Comparison of ENCODE assay signal across 27 mouse cellular contexts in the genomic region with DNA sequence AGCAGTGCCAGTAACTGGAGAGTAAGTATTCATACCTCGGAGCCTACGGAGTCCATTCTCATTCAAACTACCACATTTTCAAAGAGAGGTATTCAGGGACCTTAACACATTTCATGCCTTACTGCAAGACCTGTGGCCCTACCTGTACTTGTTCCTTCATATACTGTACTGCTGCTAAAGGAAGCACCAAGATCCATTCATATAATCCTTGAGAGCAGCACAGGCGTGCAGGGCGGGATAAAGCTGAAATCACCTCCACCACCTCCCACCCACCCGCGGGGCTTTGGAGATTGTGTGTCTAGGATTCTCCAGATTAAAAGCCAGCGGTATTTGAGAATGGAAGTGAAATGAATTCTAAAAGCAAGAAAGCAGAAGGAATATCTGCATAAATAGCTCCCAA. TPM values are rescaled to one million over a fixed set of nuclear protein-coding genes. Genes with fewer than 3 reads are reported as not detected.
DNase-seq lines count a peak whose midpoint lies in the region; ATAC-seq and TF ChIP-seq lines count a peak whose summit lies in the region.
"Had no signal": no experiment of that assay in that cellular context is flagged by ENCODE, and none has a peak within 500 bp of the region (broad histone marks: within the 10 kb centered on the region; RNA-seq: fewer than 3 reads in every experiment).

No protein-coding gene starts in this region.

- TF ChIP-seq EP300 in liver, postnatal 0 days (IDR thresholded peaks at IDR 0.05; ENCODE audit: low read depth) = no peak
- no peak for TF ChIP-seq EP300 in ES-Bruce4 (IDR thresholded peaks at IDR 0.05; ENCODE audit: insufficient read depth, low read depth, low read length)

- no peaks in the 10 kb centered on the region for H3K27me3 ChIP-seq in liver, embryonic 12.5 days (replicated peaks)
- no peaks in the 10 kb centered on the region for H3K27me3 ChIP-seq in liver, postnatal 0 days (ENCODE audit: insufficient read depth, low read length)
- H3K27me3 ChIP-seq in E14TG2a.4 (ENCODE audit: insufficient read depth, low read length) = no peaks in the 10 kb centered on the region
- no peaks in the 10 kb centered on the region for H3K27me3 ChIP-seq in ES-Bruce4 (ENCODE audit: control insufficient read depth, insufficient read depth, low read length, poor library complexity, severe bottlenecking)
- no peaks in the 10 kb centered on the region for H3K27me3 ChIP-seq in midbrain, embryonic 15.5 days (replicated peaks)
- H3K27me3 ChIP-seq: embryonic facial prominence, embryonic 13.5 days; forebrain, embryonic 12.5 days; forebrain, embryonic 15.5 days; heart, embryonic 13.5 days; hindbrain, embryonic 12.5 days; hindbrain, embryonic 15.5 days had no signal

- 81% methylated on average over 7 of the region's 7 CpGs for WGBS in liver, embryonic 12.5 days (ENCODE audit: insufficient replicate concordance)
- 82% methylated on average over 7 of the region's 7 CpGs for WGBS in liver, postnatal 0 days (ENCODE audit: insufficient replicate concordance)
- WGBS in midbrain, embryonic 15.5 days = 86% methylated on average over 7 of the region's 7 CpGs

- DNase-seq in liver, postnatal 0 days = no peak
- peak; percentile 54 for DNase-seq in R1 (ENCODE audit: low read depth, low spot score)
- DNase-seq: adrenal gland, adult 2 months; adrenal gland, postnatal 14 days; cerebellum, adult 11 months; cerebellum, adult 9-11 months; cerebellum, postnatal 25 days; embryo, embryonic 11 days; gastrocnemius, adult 2 months; gastrocnemius, postnatal 14 days; heart, adult 18-20 months; heart, postnatal 14 days; heart, postnatal 4 days had no signal

- H3K36me3 ChIP-seq in liver, embryonic 12.5 days = no peaks in the 10 kb centered on the region
- H3K36me3 ChIP-seq in liver, postnatal 0 days (replicated peaks; ENCODE audit: insufficient read depth, low read length) = no peaks in the 10 kb centered on the region; the same call in 1 of the 2 replicates
- H3K36me3 ChIP-seq in E14TG2a.4 (ENCODE audit: insufficient read depth, low read length) (peaks cover 27% of the 10 kb centered on the region), ES-Bruce4 (ENCODE audit: control insufficient read depth, insufficient read depth, low read length, poor library complexity, severe bottlenecking) (peaks cover 6% of the 10 kb centered on the region)
- no peaks in the 10 kb centered on the region for H3K36me3 ChIP-seq in midbrain, embryonic 15.5 days (replicated peaks)
- H3K36me3 ChIP-seq: forebrain, embryonic 15.5 days; heart, embryonic 13.5 days; hindbrain, embryonic 15.5 days had no signal

- TF ChIP-seq POLR2A in ES-Bruce4 (IDR thresholded peaks at IDR 0.05; ENCODE audit: insufficient read depth, low read length) = no peak

- no peak overlapping the region for H3K4me2 ChIP-seq in liver, embryonic 12.5 days
- H3K4me2 ChIP-seq in liver, postnatal 0 days (ENCODE audit: low read depth, low read length) = no peak overlapping the region
- H3K4me2 ChIP-seq in midbrain, embryonic 15.5 days = no peak overlapping the region
- H3K4me2 ChIP-seq: embryonic facial prominence, embryonic 13.5 days; forebrain, embryonic 12.5 days; forebrain, embryonic 15.5 days; heart, embryonic 13.5 days; hindbrain, embryonic 12.5 days; hindbrain, embryonic 15.5 days had no signal

- H3K4me1 ChIP-seq in liver, embryonic 12.5 days = peaks cover 57% of the 10 kb centered on the region
- peaks cover 22% of the 10 kb centered on the region for H3K4me1 ChIP-seq in liver, postnatal 0 days (ENCODE audit: insufficient read depth)
- H3K4me1 ChIP-seq in E14TG2a.4 (replicated peaks; ENCODE audit: low read depth, low read length) (peaks cover 90% of the 10 kb centered on the region), ES-Bruce4 (ENCODE audit: control insufficient read depth, insufficient read depth, low read length) (peaks cover 6% of the 10 kb centered on the region)
- no peaks in the 10 kb centered on the region for H3K4me1 ChIP-seq in midbrain, embryonic 15.5 days
- H3K4me1 ChIP-seq: embryonic facial prominence, embryonic 13.5 days; forebrain, embryonic 15.5 days; hindbrain, embryonic 12.5 days; hindbrain, embryonic 15.5 days had no signal

- 0 out of 2 replicates have a peak overlapping the region, but pooled peaks have one; percentile 77 for H3K27ac ChIP-seq in liver, embryonic 12.5 days
- H3K27ac ChIP-seq in liver, postnatal 0 days (ENCODE audit: low read depth) = no peak overlapping the region
- peak overlapping the region; percentile 92 for H3K27ac ChIP-seq in ES-Bruce4 (ENCODE audit: insufficient read depth, low read length)
- no peak overlapping the region for H3K27ac ChIP-seq in midbrain, embryonic 15.5 days
- H3K27ac ChIP-seq: embryonic facial prominence, embryonic 10.5 days; embryonic facial prominence, embryonic 13.5 days; forebrain, embryonic 12.5 days; forebrain, embryonic 15.5 days; gastrocnemius, adult 2 months; heart, embryonic 13.5 days; hindbrain, embryonic 12.5 days; hindbrain, embryonic 15.5 days had no signal

- ATAC-seq in liver, embryonic 12.5 days = no peak
- no peak for ATAC-seq in liver, postnatal 0 days
- no peak for ATAC-seq in midbrain, embryonic 15.5 days (replicated peaks)
- ATAC-seq: CD4-positive, CD25-positive, alpha-beta regulatory T cell, adult 4 months; forebrain, embryonic 15.5 days; intestine, postnatal 0 days had no signal

- no peaks in the 10 kb centered on the region for H3K9me3 ChIP-seq in liver, embryonic 12.5 days (replicated peaks)
- no peaks in the 10 kb centered on the region for H3K9me3 ChIP-seq in liver, postnatal 0 days (ENCODE audit: low read length)
- H3K9me3 ChIP-seq in E14TG2a.4 (ENCODE audit: low read length) (no peaks in the 10 kb centered on the region), ES-Bruce4 (replicated peaks; ENCODE audit: control insufficient read depth, insufficient read depth, low read length, poor library complexity, severe bottlenecking) (no peaks in the 10 kb centered on the region)
- H3K9me3 ChIP-seq in midbrain, embryonic 15.5 days = no peaks in the 10 kb centered on the region
- H3K9me3 ChIP-seq: embryonic facial prominence, embryonic 10.5 days; embryonic facial prominence, embryonic 13.5 days; forebrain, embryonic 12.5 days; forebrain, embryonic 15.5 days; heart, embryonic 13.5 days; hindbrain, embryonic 12.5 days; hindbrain, embryonic 15.5 days had no signal

- H3K4me3 ChIP-seq in liver, embryonic 12.5 days = no peak overlapping the region
- H3K4me3 ChIP-seq in liver, postnatal 0 days (ENCODE audit: low read depth, low read length) = no peak overlapping the region
- peak overlapping the region; percentile 79; the same call in 1 of the 2 replicates for H3K4me3 ChIP-seq in E14TG2a.4 (replicated peaks; ENCODE audit: low read length)
- H3K4me3 ChIP-seq in ES-Bruce4 (ENCODE audit: low read depth, low read length) = no peak overlapping the region
- no peak overlapping the region for H3K4me3 ChIP-seq in midbrain, embryonic 15.5 days
- H3K4me3 ChIP-seq: embryonic facial prominence, embryonic 10.5 days; embryonic facial prominence, embryonic 13.5 days; erythroblast, embryonic 14.5 days; forebrain, embryonic 12.5 days; forebrain, embryonic 15.5 days; gastrocnemius, adult 2 months; heart, embryonic 13.5 days; hindbrain, embryonic 12.5 days; hindbrain, embryonic 15.5 days had no signal

- TF ChIP-seq CTCF in liver, postnatal 0 days (IDR thresholded peaks at IDR 0.05; ENCODE audit: low read depth) = no peak
- TF ChIP-seq CTCF in E14TG2a.4 (conservative IDR thresholded peaks at IDR 0.05; ENCODE audit: low read length) = no peak
- no peak for TF ChIP-seq CTCF in ES-Bruce4 (IDR thresholded peaks at IDR 0.05; ENCODE audit: low read depth, low read length)

- no peak overlapping the region for H3K9ac ChIP-seq in liver, embryonic 12.5 days
- H3K9ac ChIP-seq in liver, postnatal 0 days (replicated peaks) = no peak overlapping the region
- H3K9ac ChIP-seq in ES-Bruce4 (ENCODE audit: low read depth, poor library complexity, severe bottlenecking) = 0 out of 2 replicates have a peak overlapping the region, but pooled peaks have one; percentile 17
- no peak overlapping the region for H3K9ac ChIP-seq in midbrain, embryonic 15.5 days
- H3K9ac ChIP-seq: embryonic facial prominence, embryonic 13.5 days; forebrain, embryonic 12.5 days; forebrain, embryonic 15.5 days; heart, embryonic 13.5 days; hindbrain, embryonic 12.5 days; hindbrain, embryonic 15.5 days had no signal

RNA-seq across cellular contexts. Expression of gene Trip12, which starts 10.2 kb away (rescaled TPM):
- polyA plus RNA-seq in liver, embryonic 12.5 days (2016; fragmentation: Nextera tagmentation; extraction: Ambion mirVana) = 53.6 and 57.9 TPM in 2 replicates
- polyA plus RNA-seq in liver, postnatal 0 days (2015; fragmentation: Nextera tagmentation; extraction: Ambion mirVana) = 19.5 and 21.2 TPM in 2 replicates
- 665 and 675 TPM in 2 replicates for polyA plus RNA-seq in ES-Bruce4 (2011; ENCODE audit: insufficient read depth, insufficient read length, low read depth, missing spikeins)
- 53.1 and 53.2 TPM in 2 replicates for polyA plus RNA-seq in midbrain, embryonic 15.5 days (2015; fragmentation: Nextera tagmentation; extraction: Ambion mirVana)

RNA-seq across cellular contexts. Expression of gene Fbxo36, which starts 10.8 kb away (rescaled TPM):
- polyA plus RNA-seq in liver, embryonic 12.5 days (2016; fragmentation: Nextera tagmentation; extraction: Ambion mirVana) = 8.5 and 9.8 TPM in 2 replicates
- 12.6 and 16.4 TPM in 2 replicates for polyA plus RNA-seq in liver, postnatal 0 days (2015; fragmentation: Nextera tagmentation; extraction: Ambion mirVana)
- 11.1 and 13.5 TPM in 2 replicates for polyA plus RNA-seq in ES-Bruce4 (2011; ENCODE audit: insufficient read depth, insufficient read length, low read depth, missing spikeins)
- polyA plus RNA-seq in midbrain, embryonic 15.5 days (2015; fragmentation: Nextera tagmentation; extraction: Ambion mirVana) = 5.1 and 6.0 TPM in 2 replicates

Comparison
In these comparisons a context has a peak if more than half of its experiments do, and no peak if none do; other contexts are left out.
1. H3K27ac ChIP-seq: peak in liver, embryonic 12.5 days (single experiment) and ES-Bruce4 (single experiment); none in liver, postnatal 0 days (single experiment) and midbrain, embryonic 15.5 days (single experiment).
2. RNA of gene Trip12, which starts 10.2 kb away (polyA plus RNA-seq): 665 to 675 TPM in ES-Bruce4; 53.6 to 57.9 TPM in liver, embryonic 12.5 days, 53.1 to 53.2 TPM in midbrain, embryonic 15.5 days and 19.5 to 21.2 TPM in liver, postnatal 0 days; every median in the first group is over 10 times any median in the second.